Mouse (Mus musculus): Measurements from ENCODE around the gene Itsn1. TPM values are rescaled to one million over a fixed set of nuclear protein-coding genes. Genes with fewer than 3 reads are reported as not detected.

The Itsn1 gene
- polyA plus RNA-seq, 1 experiment from 2014 or later, result 29.6 TPM

DNA sequence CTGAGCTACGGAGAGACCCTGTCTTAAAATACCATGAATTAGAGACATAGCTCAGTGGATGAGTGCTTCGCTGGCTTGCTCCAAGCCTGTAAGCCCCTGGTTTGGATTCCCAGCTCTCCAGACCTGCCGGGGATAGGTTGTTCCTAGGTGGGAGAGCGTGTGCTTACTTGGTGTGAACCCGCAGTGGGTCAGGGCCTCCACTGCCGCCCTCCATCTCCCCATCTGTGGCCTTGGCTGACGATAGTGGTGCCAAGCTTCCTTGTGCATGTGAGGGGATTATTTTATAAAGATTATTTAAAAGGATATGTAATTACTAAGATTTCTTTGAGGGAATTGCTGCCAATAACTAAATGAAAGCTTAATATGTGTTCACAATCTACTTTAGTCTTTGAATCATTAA lies 43.5 kb downstream of the Itsn1 start:
- H3K27ac ChIP-seq, result no peak overlapping the region
- no peaks in the 10 kb centered on the region for H3K27me3 ChIP-seq
- no peak overlapping the region for H3K9ac ChIP-seq
- no peak overlapping the region for H3K4me2 ChIP-seq
- H3K4me3 ChIP-seq, result no peak overlapping the region
- 75% methylated on average over 7 of the region's 7 CpGs for WGBS
- H3K9me3 ChIP-seq, result no peaks in the 10 kb centered on the region
- H3K4me1 ChIP-seq, result peaks cover 16% of the 10 kb centered on the region
- no peak for ATAC-seq (ENCODE audit: insufficient number of reproducible peaks, insufficient read depth, low FRiP score, low TSS enrichment, low read depth)
- no peaks in the 10 kb centered on the region for H3K36me3 ChIP-seq

GRCm38 (mm10) chr16:91779576-91779975 lies 50.5 kb downstream of the Itsn1 start:
- 71% methylated on average over 10 of the region's 10 CpGs for WGBS

GRCm38 (mm10) chr16:91780151-91780550 lies 51.1 kb downstream of the Itsn1 start:
- H3K36me3 ChIP-seq, result peaks cover 13% of the 10 kb centered on the region
- peaks cover 4% of the 10 kb centered on the region; the same call in 1 of the 2 replicates for H3K4me1 ChIP-seq
- ATAC-seq (ENCODE audit: insufficient number of reproducible peaks, insufficient read depth, low FRiP score, low TSS enrichment, low read depth), result no peak
- H3K4me3 ChIP-seq, result no peak overlapping the region
- 92% methylated on average over 7 of the region's 7 CpGs for WGBS
- no peak overlapping the region for H3K27ac ChIP-seq
- H3K9me3 ChIP-seq, result no peaks in the 10 kb centered on the region
- H3K4me2 ChIP-seq, result no peak overlapping the region
- no peak overlapping the region for H3K9ac ChIP-seq
- no peaks in the 10 kb centered on the region for H3K27me3 ChIP-seq

More at GRCm38 (mm10) chr16:91779576-91779975, 50.5 kb downstream of the Itsn1 start:
- ATAC-seq (ENCODE audit: insufficient number of reproducible peaks, insufficient read depth, low FRiP score, low TSS enrichment, low read depth), result no peak
- Histone ChIP-seq H3K4me2 (no peak overlapping the region), H3K4me1 (peaks cover 4% of the 10 kb centered on the region; the same call in 1 of the 2 replicates), H3K36me3 (peaks cover 8% of the 10 kb centered on the region), H3K27ac (no peak overlapping the region), H3K9ac (no peak overlapping the region), H3K27me3 (no peaks in the 10 kb centered on the region), H3K9me3 (no peaks in the 10 kb centered on the region), H3K4me3 (no peak overlapping the region)

GRCm38 (mm10) chr16:91780826-91781225 lies 51.7 kb downstream of the Itsn1 start:
- H3K9me3 ChIP-seq, result no peaks in the 10 kb centered on the region
- WGBS, result 91% methylated on average over 3 of the region's 3 CpGs
- H3K36me3 ChIP-seq, result peaks cover 18% of the 10 kb centered on the region
- H3K27ac ChIP-seq, result no peak overlapping the region
- no peak overlapping the region for H3K4me2 ChIP-seq
- peaks cover 4% of the 10 kb centered on the region; the same call in 1 of the 2 replicates for H3K4me1 ChIP-seq
- H3K9ac ChIP-seq, result no peak overlapping the region
- ATAC-seq (ENCODE audit: insufficient number of reproducible peaks, insufficient read depth, low FRiP score, low TSS enrichment, low read depth), result no peak
- no peaks in the 10 kb centered on the region for H3K27me3 ChIP-seq
- H3K4me3 ChIP-seq, result no peak overlapping the region

- H3K4me2 ChIP-seq, result no peak overlapping the region
- ATAC-seq (ENCODE audit: insufficient number of reproducible peaks, insufficient read depth, low FRiP score, low TSS enrichment, low read depth), result no peak
- WGBS, result 90% methylated on average over 7 of the region's 7 CpGs
- peaks cover 32% of the 10 kb centered on the region for H3K36me3 ChIP-seq
- no peak overlapping the region for H3K27ac ChIP-seq
- H3K9me3 ChIP-seq, result no peaks in the 10 kb centered on the region
- H3K4me3 ChIP-seq, result no peak overlapping the region
- H3K9ac ChIP-seq, result no peak overlapping the region
- peaks cover 4% of the 10 kb centered on the region; the same call in 1 of the 2 replicates for H3K4me1 ChIP-seq
- H3K27me3 ChIP-seq, result no peaks in the 10 kb centered on the region
Measured at GRCm38 (mm10) chr16:91783191-91783590, 54.1 kb downstream of the Itsn1 start.

DNA sequence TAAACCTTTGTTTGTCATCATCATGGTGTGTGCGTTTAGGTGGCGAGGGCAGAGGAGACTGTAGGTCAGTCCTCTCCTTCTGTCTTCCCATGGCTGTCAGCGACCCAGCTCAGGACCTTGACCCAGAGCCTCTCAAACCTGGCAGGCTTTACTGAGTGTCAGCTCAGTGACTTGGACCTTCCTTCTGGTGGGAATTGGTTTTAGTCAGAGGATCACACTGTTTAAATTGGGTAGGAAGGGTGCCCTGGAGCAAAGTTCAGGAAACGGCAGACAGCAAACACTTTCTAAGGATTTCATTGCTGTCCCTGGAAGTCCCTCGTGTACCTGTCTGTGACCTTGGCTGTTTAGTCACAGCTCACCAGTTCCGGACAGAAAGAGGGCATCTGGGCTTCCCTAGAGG lies 55.2 kb downstream of the Itsn1 start:
- no peak for ATAC-seq (ENCODE audit: insufficient number of reproducible peaks, insufficient read depth, low FRiP score, low TSS enrichment, low read depth)
- WGBS, result 76% methylated on average over 6 of the region's 6 CpGs
- peaks cover 36% of the 10 kb centered on the region for H3K36me3 ChIP-seq
- no peak overlapping the region for H3K4me3 ChIP-seq
- no peaks in the 10 kb centered on the region for H3K27me3 ChIP-seq
- H3K27ac ChIP-seq, result no peak overlapping the region
- H3K4me1 ChIP-seq, result peaks cover 4% of the 10 kb centered on the region; the same call in 1 of the 2 replicates
- H3K9ac ChIP-seq, result no peak overlapping the region
- no peaks in the 10 kb centered on the region for H3K9me3 ChIP-seq
- no peak overlapping the region for H3K4me2 ChIP-seq

GRCm38 (mm10) chr16:91786425-91786824 lies 57.3 kb downstream of the Itsn1 start:
- Histone ChIP-seq H3K27ac (no peak overlapping the region), H3K9ac (no peak overlapping the region), H3K4me2 (no peak overlapping the region), H3K4me3 (no peak overlapping the region), H3K27me3 (no peaks in the 10 kb centered on the region), H3K36me3 (peaks cover 42% of the 10 kb centered on the region), H3K4me1 (peaks cover 11% of the 10 kb centered on the region), H3K9me3 (no peaks in the 10 kb centered on the region)
- no peak for ATAC-seq (ENCODE audit: insufficient number of reproducible peaks, insufficient read depth, low FRiP score, low TSS enrichment, low read depth)
- WGBS, result 87% methylated on average over 10 of the region's 10 CpGs

- Histone ChIP-seq H3K4me2 (no peak overlapping the region), H3K36me3 (peaks cover 45% of the 10 kb centered on the region), H3K9me3 (no peaks in the 10 kb centered on the region), H3K27ac (no peak overlapping the region), H3K4me1 (peaks cover 7% of the 10 kb centered on the region; the same call in 1 of the 2 replicates), H3K4me3 (no peak overlapping the region), H3K27me3 (no peaks in the 10 kb centered on the region), H3K9ac (no peak overlapping the region)
- 76% methylated on average over 6 of the region's 6 CpGs for WGBS
- ATAC-seq (ENCODE audit: insufficient number of reproducible peaks, insufficient read depth, low FRiP score, low TSS enrichment, low read depth), result no peak
Measured at GRCm38 (mm10) chr16:91789728-91790127, 60.6 kb downstream of the Itsn1 start.

- H3K9me3 ChIP-seq, result no peaks in the 10 kb centered on the region
- no peak overlapping the region for H3K4me2 ChIP-seq
- H3K4me1 ChIP-seq, result peaks cover 7% of the 10 kb centered on the region; the same call in 1 of the 2 replicates
- no peak overlapping the region for H3K4me3 ChIP-seq
- H3K36me3 ChIP-seq, result peaks cover 46% of the 10 kb centered on the region
- no peak overlapping the region for H3K27ac ChIP-seq
- H3K27me3 ChIP-seq, result no peaks in the 10 kb centered on the region
- 79% methylated on average over 8 of the region's 8 CpGs for WGBS
- ATAC-seq (ENCODE audit: insufficient number of reproducible peaks, insufficient read depth, low FRiP score, low TSS enrichment, low read depth), result no peak
- no peak overlapping the region for H3K9ac ChIP-seq
Measured at GRCm38 (mm10) chr16:91792477-91793196, 63.6 kb downstream of the Itsn1 start.

GRCm38 (mm10) chr16:91793507-91794278 lies 64.6 kb downstream of the Itsn1 start:
- Histone ChIP-seq H3K27ac (no peak overlapping the region), H3K27me3 (no peaks in the 10 kb centered on the region), H3K9ac (no peak overlapping the region), H3K36me3 (peaks cover 39% of the 10 kb centered on the region), H3K4me3 (no peak overlapping the region), H3K4me2 (no peak overlapping the region), H3K4me1 (peaks cover 7% of the 10 kb centered on the region; the same call in 1 of the 2 replicates), H3K9me3 (no peaks in the 10 kb centered on the region)
- ATAC-seq (ENCODE audit: insufficient number of reproducible peaks, insufficient read depth, low FRiP score, low TSS enrichment, low read depth), result no peak
- WGBS, result 92% methylated on average over 13 of the region's 13 CpGs

- H3K4me2 ChIP-seq, result no peak overlapping the region
- no peak overlapping the region for H3K4me3 ChIP-seq
- H3K36me3 ChIP-seq, result peaks cover 39% of the 10 kb centered on the region
- 94% methylated on average over 7 of the region's 7 CpGs for WGBS
- H3K27me3 ChIP-seq, result no peaks in the 10 kb centered on the region
- H3K9me3 ChIP-seq, result no peaks in the 10 kb centered on the region
- ATAC-seq (ENCODE audit: insufficient number of reproducible peaks, insufficient read depth, low FRiP score, low TSS enrichment, low read depth), result no peak
- peaks cover 7% of the 10 kb centered on the region; the same call in 1 of the 2 replicates for H3K4me1 ChIP-seq
- H3K27ac ChIP-seq, result no peak overlapping the region
- no peak overlapping the region for H3K9ac ChIP-seq
Measured at GRCm38 (mm10) chr16:91794306-91794705, 65.2 kb downstream of the Itsn1 start.

DNA sequence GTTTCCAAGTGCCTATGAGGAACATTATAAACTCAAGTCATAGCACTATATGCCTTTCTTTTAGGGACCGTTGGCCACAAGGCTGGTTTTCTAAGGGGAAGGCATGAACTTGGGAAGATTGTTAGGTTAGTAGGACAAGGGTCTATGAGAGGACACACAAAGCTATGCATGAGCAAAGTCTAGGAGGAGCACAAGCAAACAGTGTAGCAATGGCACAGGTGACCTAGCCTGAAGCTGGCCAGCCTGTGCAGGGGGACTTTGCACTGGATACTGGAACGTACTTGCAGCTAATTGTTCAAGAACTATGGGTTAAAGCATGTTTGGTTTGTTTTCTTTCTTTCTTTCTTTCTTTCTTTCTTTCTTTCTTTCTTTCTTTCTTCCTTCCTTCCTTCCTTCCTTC lies 66.0 kb downstream of the Itsn1 start:
- peaks cover 2% of the 10 kb centered on the region; the same call in 1 of the 2 replicates for H3K4me1 ChIP-seq
- H3K36me3 ChIP-seq, result peaks cover 39% of the 10 kb centered on the region
- no peak for ATAC-seq (ENCODE audit: insufficient number of reproducible peaks, insufficient read depth, low FRiP score, low TSS enrichment, low read depth)
- 97% methylated on average over 2 of the region's 2 CpGs for WGBS
- no peak overlapping the region for H3K9ac ChIP-seq
- H3K9me3 ChIP-seq, result no peaks in the 10 kb centered on the region
- no peaks in the 10 kb centered on the region for H3K27me3 ChIP-seq
- H3K4me3 ChIP-seq, result no peak overlapping the region
- no peak overlapping the region for H3K4me2 ChIP-seq
- no peak overlapping the region for H3K27ac ChIP-seq

Data from embryonic facial prominence, embryonic 13.5 days (tissue).